Mouse (Mus musculus) lung, embryonic 15.5 days (tissue): Measurements from ENCODE around the gene C9. TPM values are rescaled to one million over a fixed set of nuclear protein-coding genes. Genes with fewer than 3 reads are reported as not detected.

Source experiments
- ATAC-seq: fragments of 200-750 bp; cut with Nextera tagmentation; 2 replicates; pipeline ENCODE4 v1.8.0; 2017; ENCODE audit warnings: moderate number of reproducible peaks, borderline replicate concordance; ENCODE audit not compliant: low FRiP score, low TSS enrichment; ENCODE audit errors: extremely low read depth
- H3K27ac ChIP-seq: fragments of 300-500 bp; sonication (generic); 2 replicates; pipeline ENCODE4 v1.5.1; 2015; ENCODE audit warnings: moderate library complexity, mild to moderate bottlenecking, inconsistent platforms
- H3K27me3 ChIP-seq: fragments of 300-500 bp; sonication (generic); 2 replicates; pipeline ENCODE4 v1.6.1; 2015; ENCODE audit warnings: inconsistent platforms
- H3K36me3 ChIP-seq: fragments of 300-500 bp; sonication (generic); 2 replicates; pipeline ENCODE4 v1.6.1; 2015; ENCODE audit warnings: inconsistent platforms
- H3K4me1 ChIP-seq: fragments of 300-500 bp; sonication (generic); 2 replicates; pipeline ENCODE4 v1.6.1; 2015; ENCODE audit warnings: inconsistent platforms
- H3K4me2 ChIP-seq: fragments of 300-500 bp; sonication (generic); 2 replicates; pipeline ENCODE4 v1.6.1; 2015; ENCODE audit warnings: inconsistent platforms, mild to moderate bottlenecking, moderate library complexity
- H3K4me3 ChIP-seq: fragments of 300-500 bp; sonication (generic); 2 replicates; pipeline ENCODE4 v1.5.1; 2015; ENCODE audit warnings: mild to moderate bottlenecking, inconsistent platforms
- H3K9ac ChIP-seq: fragments of 300-500 bp; sonication (generic); 2 replicates; pipeline ENCODE4 v1.6.1; 2015; ENCODE audit warnings: inconsistent platforms
- H3K9me3 ChIP-seq: fragments of 300-500 bp; sonication (generic); 2 replicates; pipeline ENCODE4 v1.6.1; 2016; ENCODE audit warnings: inconsistent platforms
- WGBS: fragments of 180-500 bp; shearing (Covaris S2); methylation state at CpG from one replicate; pipeline ENCODE4 v1.1.7; 2015; 5-methylcytosine and 5-hydroxymethylcytosine counted together
- polyA plus RNA-seq: library from polyadenylated mRNA; unstranded; fragments of >200 nt; fragmentation: Nextera tagmentation; extraction: Ambion mirVana; gene quantifications from 2 replicates; pipeline ENCODE4 v1.2.1, GENCODE M21; 2015

Gene C9
- polyA plus RNA-seq, 1 experiment from 2014 or later: not detected

DNA sequence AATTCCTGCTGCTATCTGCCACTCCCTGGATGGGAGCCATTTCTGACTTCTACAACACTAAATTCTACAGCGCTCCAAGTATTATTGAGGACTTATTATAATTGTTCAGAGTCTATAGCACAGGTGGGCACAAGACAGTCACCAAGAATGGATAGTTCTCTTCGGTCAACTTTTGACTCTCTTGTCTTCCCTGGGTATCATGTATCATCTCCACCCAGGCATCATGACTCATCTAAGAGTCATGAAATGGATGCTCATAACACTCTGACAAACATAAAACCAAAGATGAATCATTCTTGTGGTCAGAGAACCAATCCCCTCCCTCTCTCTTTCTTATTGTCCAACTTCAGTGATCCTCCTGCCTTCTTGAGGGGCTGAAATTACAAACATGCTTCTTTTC lies 47.3 kb downstream of the C9 start:
- ATAC-seq: no peak
- no peaks in the 10 kb centered on the region for H3K4me1 ChIP-seq

GRCm38 (mm10) chr15:6498396-6499070 lies 53.4 kb downstream of the C9 start:
- no peak for ATAC-seq
- 85% methylated on average over 10 of the region's 10 CpGs for WGBS
- Histone ChIP-seq H3K36me3 (no peaks in the 10 kb centered on the region), H3K4me2 (no peak overlapping the region), H3K4me3 (no peak overlapping the region), H3K9ac (no peak overlapping the region), H3K27ac (no peak overlapping the region), H3K27me3 (no peaks in the 10 kb centered on the region), H3K9me3 (no peaks in the 10 kb centered on the region), H3K4me1 (no peaks in the 10 kb centered on the region)

More for the DNA sequence above, 47.3 kb downstream of the C9 start:
- H3K9me3 ChIP-seq: no peaks in the 10 kb centered on the region
- no peaks in the 10 kb centered on the region for H3K27me3 ChIP-seq
- H3K36me3 ChIP-seq: no peaks in the 10 kb centered on the region
- 87% methylated on average over 2 of the region's 2 CpGs for WGBS
- no peak overlapping the region for H3K9ac ChIP-seq
- H3K4me2 ChIP-seq: no peak overlapping the region
- H3K4me3 ChIP-seq: no peak overlapping the region
- no peak overlapping the region for H3K27ac ChIP-seq

DNA sequence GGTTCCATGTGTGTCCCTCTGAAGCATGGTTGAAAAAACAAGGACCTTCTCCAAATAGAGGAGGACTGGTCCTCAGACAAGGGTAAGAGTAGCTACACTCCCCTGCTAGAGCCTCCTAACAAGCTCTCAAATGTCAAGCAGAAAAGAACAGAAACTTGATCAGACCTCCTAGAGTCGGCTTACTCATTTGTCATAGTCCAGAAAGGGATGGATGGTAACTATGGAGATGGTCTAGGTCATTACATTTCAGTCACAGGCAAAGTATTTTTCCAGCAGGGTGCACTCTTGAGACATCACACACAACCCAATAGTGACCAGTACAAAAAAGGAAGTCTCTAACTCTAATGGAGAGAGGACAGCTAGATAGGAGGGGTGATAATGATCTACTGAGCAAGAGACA lies 55.7 kb downstream of the C9 start:
- Histone ChIP-seq H3K4me3 (no peak overlapping the region), H3K9ac (no peak overlapping the region), H3K27me3 (no peaks in the 10 kb centered on the region), H3K4me2 (no peak overlapping the region), H3K9me3 (no peaks in the 10 kb centered on the region), H3K36me3 (no peaks in the 10 kb centered on the region), H3K4me1 (no peaks in the 10 kb centered on the region), H3K27ac (no peak overlapping the region)
- no peak for ATAC-seq
- 18% methylated on average over 1 of the region's 1 CpGs for WGBS

DNA sequence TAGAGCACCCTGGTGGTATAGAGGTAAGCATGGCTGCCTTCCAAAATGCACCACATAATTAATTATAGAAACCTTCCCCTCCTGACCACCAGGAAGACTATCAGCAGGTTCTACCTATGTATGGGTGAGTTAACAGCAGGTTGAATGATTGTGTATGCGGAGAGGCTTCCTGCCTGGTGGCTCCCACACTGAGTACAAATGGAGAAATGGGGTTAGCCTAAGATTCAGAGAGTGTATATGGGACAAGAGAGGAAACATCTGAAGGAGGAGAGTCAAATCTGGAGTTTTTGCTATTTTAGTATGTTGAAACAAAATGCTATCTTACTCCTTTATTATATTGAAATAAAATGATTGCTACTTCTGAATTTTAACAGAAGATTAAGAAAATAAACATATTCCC lies 72.4 kb downstream of the C9 start:
- Histone ChIP-seq H3K9ac (no peak overlapping the region), H3K27me3 (no peaks in the 10 kb centered on the region), H3K27ac (no peak overlapping the region), H3K9me3 (no peaks in the 10 kb centered on the region), H3K4me3 (no peak overlapping the region), H3K4me2 (no peak overlapping the region), H3K36me3 (no peaks in the 10 kb centered on the region), H3K4me1 (no peaks in the 10 kb centered on the region)
- no peak for ATAC-seq
- WGBS: 97% methylated on average over 1 of the region's 1 CpGs

GRCm38 (mm10) chr15:6519417-6520255 lies 74.5 kb downstream of the C9 start:
- 76% methylated on average over 19 of the region's 19 CpGs for WGBS
- no peak for ATAC-seq

DNA sequence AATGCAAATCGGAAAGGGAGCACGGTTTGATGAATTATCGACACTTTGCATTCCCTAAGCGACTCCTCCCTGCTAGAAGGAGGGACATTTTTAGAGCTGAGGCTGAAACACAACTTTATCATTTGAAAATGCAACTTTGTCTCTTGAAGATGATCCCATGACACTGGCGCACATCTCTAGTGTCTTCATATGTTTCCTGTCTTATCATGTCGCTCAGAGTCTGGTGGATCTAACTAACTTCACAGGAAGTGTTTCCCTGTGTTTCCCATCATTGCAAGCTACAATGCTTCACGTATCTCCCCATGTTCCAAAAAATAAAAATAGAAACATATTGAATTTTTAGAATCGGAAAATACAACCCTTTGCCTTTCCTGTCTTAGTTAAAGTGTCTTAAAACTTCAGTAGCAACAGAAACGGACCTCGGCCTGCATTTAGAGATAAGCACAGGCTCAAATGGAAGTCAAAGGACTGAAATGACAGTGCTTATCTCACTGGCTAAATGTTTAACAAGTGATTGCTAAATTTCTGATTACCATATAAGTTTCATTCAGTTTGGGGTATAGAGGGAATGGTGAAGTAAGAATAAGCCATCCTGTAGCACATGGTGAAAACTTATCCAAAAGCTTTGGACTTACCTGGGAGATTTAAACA lies 75.5 kb downstream of the C9 start:
- Histone ChIP-seq H3K9ac (no peak overlapping the region), H3K27ac (no peak overlapping the region), H3K4me2 (no peak overlapping the region), H3K4me1 (no peaks in the 10 kb centered on the region), H3K4me3 (no peak overlapping the region), H3K9me3 (no peaks in the 10 kb centered on the region), H3K36me3 (no peaks in the 10 kb centered on the region), H3K27me3 (no peaks in the 10 kb centered on the region)
- WGBS: 56% methylated on average over 10 of the region's 10 CpGs
- no peak for ATAC-seq

More at GRCm38 (mm10) chr15:6519417-6520255, 74.5 kb downstream of the C9 start:
- Histone ChIP-seq H3K9ac (no peak overlapping the region), H3K27me3 (no peaks in the 10 kb centered on the region), H3K4me2 (no peak overlapping the region), H3K36me3 (no peaks in the 10 kb centered on the region), H3K9me3 (no peaks in the 10 kb centered on the region), H3K4me3 (no peak overlapping the region), H3K27ac (no peak overlapping the region), H3K4me1 (no peaks in the 10 kb centered on the region)

DNA sequence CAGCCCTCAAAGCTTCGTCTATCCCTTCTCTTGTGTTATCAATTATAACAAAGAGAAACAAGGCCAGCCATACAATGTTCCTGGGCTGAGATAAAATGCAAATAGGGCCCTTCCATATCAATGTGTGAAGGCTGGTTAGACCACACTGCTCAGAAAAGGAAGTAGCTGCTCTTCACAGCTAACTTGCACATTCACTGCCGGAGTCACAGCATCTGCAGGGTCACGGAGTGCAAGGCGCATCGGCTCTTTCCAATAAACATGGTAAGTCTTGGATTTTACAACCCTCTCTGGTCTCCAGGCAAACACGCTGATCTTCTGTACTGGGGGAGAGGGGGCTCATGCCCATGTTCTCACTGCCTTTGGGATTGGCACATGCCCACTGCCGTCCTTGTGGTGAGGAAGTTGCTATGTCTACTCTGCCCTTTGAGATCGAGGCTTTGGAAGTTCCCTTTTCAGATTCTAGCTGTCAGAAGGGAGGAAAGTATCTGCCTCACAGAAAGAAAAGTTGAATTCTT lies 77.6 kb downstream of the C9 start, which contains the start of gene Fyb:
Fyb (plus strand) TSS at position 201 of the 515 bp plus-strand sequence.
- H3K9me3 ChIP-seq: no peaks in the 10 kb centered on the region
- 67% methylated on average over 8 of the region's 8 CpGs for WGBS
- H3K27me3 ChIP-seq: no peaks in the 10 kb centered on the region
- no peaks in the 10 kb centered on the region for H3K36me3 ChIP-seq
- H3K9ac ChIP-seq: no peak within 1 kb of the TSS
- no peak within 1 kb of the TSS for H3K4me3 ChIP-seq
- H3K4me2 ChIP-seq: no peak within 1 kb of the TSS
- ATAC-seq: no peak
- H3K27ac ChIP-seq: no peak within 1 kb of the TSS
- no peaks in the 10 kb centered on the region for H3K4me1 ChIP-seq

- H3K4me2 ChIP-seq: no peak overlapping the region
- no peaks in the 10 kb centered on the region for H3K9me3 ChIP-seq
- no peak overlapping the region for H3K27ac ChIP-seq
- 90% methylated on average over 2 of the region's 2 CpGs for WGBS
- ATAC-seq: no peak
- H3K4me1 ChIP-seq: no peaks in the 10 kb centered on the region
- no peak overlapping the region for H3K4me3 ChIP-seq
- H3K27me3 ChIP-seq: no peaks in the 10 kb centered on the region
- no peaks in the 10 kb centered on the region for H3K36me3 ChIP-seq
- H3K9ac ChIP-seq: no peak overlapping the region
Observed at GRCm38 (mm10) chr15:6524801-6525200, 79.7 kb downstream of the C9 start.

DNA sequence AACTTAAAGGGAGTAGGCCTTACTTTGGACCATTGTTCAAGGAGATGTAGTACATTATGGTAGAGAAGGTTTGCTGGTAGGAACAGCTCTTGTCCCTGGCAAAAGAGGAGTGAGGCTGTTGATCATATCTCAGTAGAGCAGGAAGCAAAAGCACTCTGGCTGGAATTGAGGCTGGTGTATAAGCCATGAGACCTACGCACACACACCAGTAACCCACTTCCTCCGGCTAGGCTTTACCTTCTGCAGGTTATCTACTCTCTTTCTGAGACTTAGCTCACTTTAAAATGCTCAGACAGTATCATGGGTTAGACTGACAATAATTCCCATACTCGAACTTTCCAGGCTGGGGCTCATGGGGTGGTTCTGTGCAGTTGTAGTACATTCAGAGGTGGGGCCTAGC lies 80.3 kb downstream of the C9 start:
- ATAC-seq: no peak
- H3K9ac ChIP-seq: no peak overlapping the region
- H3K36me3 ChIP-seq: no peaks in the 10 kb centered on the region
- WGBS: 87% methylated on average over 3 of the region's 3 CpGs
- H3K27me3 ChIP-seq: no peaks in the 10 kb centered on the region
- H3K9me3 ChIP-seq: no peaks in the 10 kb centered on the region
- H3K4me3 ChIP-seq: no peak overlapping the region
- H3K4me1 ChIP-seq: no peaks in the 10 kb centered on the region
- H3K4me2 ChIP-seq: no peak overlapping the region
- H3K27ac ChIP-seq: no peak overlapping the region

DNA sequence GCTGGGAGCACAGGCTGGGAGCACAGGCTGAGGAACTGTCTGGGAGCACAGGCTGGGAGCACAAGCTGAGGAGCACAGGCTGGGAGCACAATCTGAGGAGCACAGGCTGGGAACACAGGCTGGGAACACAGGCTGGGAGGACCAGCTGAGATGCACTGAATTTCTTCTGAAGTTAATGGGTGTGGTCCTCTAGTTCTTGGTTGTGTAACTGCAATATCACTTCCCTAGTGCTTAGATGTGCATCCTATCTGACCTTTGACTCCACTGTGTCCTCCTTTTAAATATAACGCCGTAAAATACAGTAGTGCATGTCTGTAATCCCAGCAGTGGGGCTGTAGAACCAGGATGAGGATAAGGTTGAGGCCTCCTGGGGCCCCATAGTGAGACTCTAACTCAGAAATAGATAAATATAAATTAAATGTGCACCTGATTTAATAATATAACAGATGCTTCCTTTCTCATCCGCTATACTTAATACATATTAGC lies 88.8 kb downstream of the C9 start:
- Histone ChIP-seq H3K4me2 (no peak overlapping the region), H3K9ac (no peak overlapping the region), H3K36me3 (no peaks in the 10 kb centered on the region), H3K27me3 (no peaks in the 10 kb centered on the region), H3K4me3 (no peak overlapping the region), H3K9me3 (no peaks in the 10 kb centered on the region), H3K4me1 (no peaks in the 10 kb centered on the region), H3K27ac (no peak overlapping the region)
- WGBS: 80% methylated on average over 3 of the region's 3 CpGs
- no peak for ATAC-seq

- H3K9me3 ChIP-seq: no peaks in the 10 kb centered on the region
Observed at GRCm38 (mm10) chr15:6534592-6534991, 89.5 kb downstream of the C9 start.

More at GRCm38 (mm10) chr15:6534592-6534991, 89.5 kb downstream of the C9 start:
- H3K36me3 ChIP-seq: no peaks in the 10 kb centered on the region
- 60% methylated on average over 8 of the region's 8 CpGs for WGBS
- no peak for ATAC-seq
- H3K27me3 ChIP-seq: no peaks in the 10 kb centered on the region
- no peak overlapping the region for H3K9ac ChIP-seq
- no peaks in the 10 kb centered on the region for H3K4me1 ChIP-seq
- no peak overlapping the region for H3K4me3 ChIP-seq
- H3K4me2 ChIP-seq: no peak overlapping the region
- no peak overlapping the region for H3K27ac ChIP-seq
